Mouse (Mus musculus) naive thymus-derived CD4-positive, alpha-beta T cell, adult 2 months (primary cell): ENCODE measurements around the gene Abi3.

ENCODE experiments used
- DNase-seq: peaks from one replicate; pipeline ENCODE4 v3.0.0-alpha.2; 2011; ENCODE audit warnings: low read depth

The Abi3 gene

DNA sequence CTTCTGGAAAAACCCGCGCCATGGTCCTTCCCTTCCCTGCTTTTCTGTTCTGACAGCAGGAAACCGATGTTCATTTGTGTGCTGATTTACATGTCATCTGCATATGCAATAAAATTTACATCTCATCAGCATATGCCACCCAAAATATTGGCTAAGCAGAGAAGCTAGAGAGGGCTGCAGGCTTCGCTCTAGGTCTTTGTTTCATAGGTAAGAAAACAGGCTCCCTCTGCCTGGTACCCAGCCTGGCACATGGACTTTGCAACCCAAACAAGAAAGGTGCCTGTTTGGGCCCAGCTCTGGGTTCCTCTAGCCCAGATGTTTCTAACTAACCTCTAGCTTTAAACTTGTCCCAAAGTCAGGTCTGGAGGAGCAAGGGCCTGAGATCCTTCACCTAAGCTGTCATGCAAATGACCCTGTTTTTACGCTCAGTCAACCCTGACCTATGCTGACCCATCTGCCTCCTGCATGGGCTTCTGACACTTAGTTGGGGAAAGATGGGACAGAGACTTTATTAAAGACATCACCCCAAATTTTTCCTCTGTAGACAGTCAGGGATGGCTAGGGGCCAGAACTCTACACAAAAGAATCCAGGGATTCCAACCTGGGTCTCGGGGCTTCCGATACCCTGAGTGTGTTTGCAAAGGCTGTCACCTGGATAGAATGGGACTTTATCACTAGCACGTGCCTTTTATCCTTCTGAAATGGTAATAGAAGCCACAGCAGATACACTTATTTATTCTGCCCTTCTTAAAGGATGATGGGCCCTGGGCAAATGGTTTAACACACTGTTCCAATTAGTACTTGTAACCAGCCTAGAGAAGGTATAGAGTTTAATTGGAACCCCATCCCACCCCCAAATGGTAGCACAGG, 3.0 kb downstream of the Abi3 start:
- no peak for DNase-seq

DNA sequence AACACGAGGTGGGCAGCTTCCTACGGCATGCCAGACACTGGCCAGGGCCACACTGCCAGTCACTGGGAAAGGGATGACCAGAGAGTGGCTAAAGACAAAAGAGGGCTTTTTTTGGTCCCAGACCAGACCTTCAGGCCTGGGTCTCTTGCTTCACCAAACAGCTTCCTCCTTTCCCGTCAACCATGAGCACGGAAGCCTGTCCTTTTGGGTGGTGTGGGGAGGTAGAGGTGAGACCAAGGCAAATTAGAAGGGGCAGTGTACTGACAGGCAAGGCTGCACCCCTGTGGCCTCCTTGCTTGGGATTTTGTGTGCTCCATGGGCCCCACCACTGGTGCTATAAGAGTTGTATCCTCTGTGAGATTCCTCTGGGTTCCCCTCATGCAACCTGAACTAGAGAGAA, 3.7 kb downstream of the Abi3 start:
- DNase-seq: no peak

DNA sequence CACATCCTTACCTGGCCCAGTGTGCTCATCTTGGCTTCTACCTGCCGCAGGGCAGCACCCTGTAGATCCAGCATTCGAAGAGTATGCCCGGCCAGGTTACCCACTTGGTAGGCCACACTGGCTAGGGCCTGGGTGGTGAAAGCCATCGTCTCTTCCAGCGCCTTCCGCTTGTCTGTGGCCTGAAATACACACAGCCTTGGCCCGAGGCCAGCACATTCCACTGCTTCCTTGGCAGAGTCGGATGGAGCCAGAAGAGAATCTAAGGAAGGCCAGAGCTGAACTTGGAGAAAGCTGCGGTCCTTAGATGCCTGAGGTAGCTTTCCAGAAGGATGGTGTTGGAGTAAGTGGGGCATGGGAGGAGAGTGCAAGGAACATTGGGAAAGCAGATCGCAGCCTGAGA, 5.2 kb downstream of the Abi3 start, which contains the start of gene Gngt2:
Gene Gngt2, plus strand, starts transcription at position 158 of the 400 bp plus-strand sequence.
- DNase-seq: no peak

DNA sequence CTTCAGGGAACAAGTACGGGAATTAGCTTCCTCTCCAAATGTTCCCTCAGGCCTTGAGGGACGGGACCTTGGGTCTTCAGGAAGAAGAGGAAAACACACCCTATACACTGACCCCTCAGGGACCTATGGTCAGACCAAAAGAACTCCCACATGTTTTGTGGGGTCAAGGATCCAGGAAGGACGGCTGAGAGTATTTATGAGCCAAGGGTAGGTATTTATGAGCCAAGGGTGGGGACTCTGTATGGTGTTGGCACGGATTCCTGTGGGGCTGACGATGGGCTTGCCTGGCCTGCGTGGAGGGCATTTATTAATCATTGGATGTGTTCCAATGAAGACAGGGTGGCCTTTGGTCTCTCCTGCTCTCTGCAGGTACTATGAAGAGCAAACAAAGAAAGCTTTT, 5.8 kb downstream of the Abi3 start:
- peak; percentile 9 for DNase-seq

DNA sequence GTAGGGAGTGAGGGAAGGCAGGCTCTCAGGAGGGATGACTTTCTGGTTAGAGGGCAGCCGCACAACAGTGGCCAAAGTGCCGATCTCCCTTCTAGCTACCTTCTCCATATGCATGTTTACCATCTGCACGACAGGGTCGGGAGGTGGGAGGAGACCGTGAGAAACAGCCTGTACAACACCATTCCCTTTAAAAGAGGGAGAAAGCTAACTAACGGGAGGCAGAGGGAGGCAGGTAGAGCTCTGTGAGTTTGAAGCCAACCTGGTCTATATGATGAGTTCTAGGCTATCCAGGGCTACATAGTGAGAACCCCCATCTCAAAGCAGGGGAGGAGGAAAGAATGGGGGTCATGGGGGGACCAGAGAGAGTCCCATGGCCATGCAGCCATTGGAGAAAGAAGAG, 6.4 kb downstream of the Abi3 start:
- no peak for DNase-seq

DNA sequence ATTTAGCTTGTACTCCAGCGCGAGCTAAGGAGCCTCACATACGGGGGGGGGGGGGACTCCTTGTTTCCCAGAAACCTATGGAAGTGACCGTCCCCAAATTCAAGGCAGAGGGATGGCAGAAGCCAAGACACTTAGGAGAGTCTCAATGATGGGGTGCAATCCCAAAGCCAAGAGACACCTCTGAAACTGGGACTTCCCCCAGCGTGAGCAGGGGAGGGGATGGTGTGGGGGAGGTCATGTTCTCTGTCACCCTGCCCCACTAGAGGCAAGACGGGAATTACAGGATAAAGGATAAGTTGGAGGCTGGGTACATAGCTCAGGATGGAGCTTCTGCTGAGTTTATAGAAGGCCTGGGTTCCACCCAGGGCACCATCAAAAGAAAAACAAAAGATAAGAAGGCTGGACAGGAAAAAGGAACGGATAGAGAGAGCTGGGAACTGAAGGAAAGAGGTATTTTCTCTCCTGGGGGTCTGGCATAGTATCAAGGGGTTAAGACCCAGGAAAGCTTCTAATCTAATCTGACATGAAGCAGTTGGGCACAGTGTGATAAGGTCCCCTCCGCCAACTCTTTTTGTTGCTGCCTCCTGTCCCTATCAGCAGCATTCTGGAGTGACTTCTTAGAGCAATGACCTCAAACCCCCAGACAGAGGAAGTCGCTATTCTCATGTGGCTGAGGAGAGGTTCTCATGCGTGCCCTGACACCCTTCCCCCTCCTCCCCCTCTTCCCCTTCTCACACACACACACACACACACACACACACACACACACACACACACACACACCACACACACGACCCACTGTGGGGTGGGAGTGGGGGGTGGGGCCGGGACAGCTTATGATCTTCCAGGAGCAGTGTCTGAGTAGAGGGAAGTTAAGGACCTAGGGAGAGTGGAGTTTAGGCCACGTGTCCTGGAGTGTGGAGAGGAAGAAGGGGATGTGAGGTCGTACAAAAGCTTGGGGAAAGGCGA, 7.2 kb downstream of the Abi3 start:
- peak; percentile 81 for DNase-seq

DNA sequence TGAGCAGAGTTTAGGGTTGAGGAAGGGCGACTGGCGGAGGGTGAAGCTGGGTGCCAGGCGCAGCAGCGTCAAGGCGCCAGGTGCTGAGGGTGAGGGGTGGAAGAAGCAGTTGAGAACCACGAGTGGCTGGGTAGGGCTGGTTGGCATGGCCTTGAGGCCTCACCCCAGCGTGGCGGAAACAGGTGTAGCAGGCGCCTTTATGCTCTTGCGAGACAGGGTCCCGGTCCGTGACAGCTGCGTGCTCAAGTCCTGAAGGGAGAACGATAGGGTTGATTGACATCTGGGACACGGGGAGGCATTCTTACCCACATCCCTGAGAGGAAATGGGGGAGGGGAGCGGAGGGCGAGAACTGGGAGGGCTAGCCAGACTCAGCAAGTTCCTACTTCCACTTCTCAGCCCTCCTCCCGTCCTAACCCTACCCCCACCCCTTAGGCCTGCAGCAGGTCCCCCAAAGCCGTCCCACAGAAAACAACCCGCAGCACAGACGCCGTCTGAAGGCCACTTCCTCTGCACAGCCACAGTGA, 8.1 kb downstream of the Abi3 start:
- DNase-seq: peak; percentile 80

DNA sequence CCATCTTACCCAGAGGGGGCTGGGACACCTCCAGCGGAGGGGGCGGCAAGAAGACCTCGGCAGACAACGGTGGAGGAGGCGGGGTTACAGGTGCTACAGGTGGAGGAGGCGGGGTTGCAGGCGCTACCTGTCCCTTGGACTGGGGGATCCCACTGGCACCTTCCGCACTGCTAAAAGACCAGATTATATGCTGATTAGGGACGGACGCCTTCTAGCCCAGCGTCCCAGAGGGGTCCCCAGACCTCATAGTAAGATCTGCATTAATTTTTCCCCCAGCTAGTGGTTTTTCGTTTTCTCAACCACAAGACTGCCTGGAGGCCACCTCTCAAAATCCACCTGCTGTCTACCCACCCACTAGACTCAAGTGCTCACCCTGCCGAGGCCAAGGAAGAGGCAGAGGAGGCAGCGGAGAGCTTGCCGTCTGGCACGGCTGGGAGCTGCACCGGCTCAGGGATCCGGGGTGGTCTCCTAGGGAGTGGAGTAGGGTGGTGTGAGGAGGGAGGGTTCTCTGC, 8.6 kb downstream of the Abi3 start:
- no peak for DNase-seq

DNA sequence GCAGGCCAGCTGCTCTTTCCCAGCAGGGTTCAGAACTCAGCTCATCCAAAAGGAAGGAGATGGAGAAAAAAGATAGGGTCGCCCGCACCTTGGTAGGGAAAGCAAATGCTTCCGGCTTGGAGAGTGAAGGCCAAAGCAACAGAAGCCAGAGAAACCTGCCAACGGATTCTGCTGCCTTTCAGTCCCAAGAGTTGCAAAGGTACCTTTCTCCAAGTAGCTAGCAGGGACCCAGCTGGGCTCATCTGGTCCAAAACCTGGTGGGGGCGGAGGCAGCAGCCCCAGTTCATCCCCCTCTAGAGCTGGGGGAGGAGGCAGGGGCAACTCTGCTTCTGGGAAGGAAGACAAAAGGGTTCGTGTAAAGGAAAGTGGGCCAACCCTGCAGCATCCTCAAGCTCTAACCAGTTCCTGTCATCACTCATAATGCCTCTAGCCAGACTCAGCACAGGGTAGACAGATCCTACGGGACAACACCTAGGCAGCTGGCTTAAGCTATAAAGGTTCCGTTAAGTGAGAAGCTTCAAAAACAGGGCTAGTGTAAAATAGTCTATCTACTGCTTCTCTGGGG, 9.2 kb downstream of the Abi3 start:
- no peak for DNase-seq

DNA sequence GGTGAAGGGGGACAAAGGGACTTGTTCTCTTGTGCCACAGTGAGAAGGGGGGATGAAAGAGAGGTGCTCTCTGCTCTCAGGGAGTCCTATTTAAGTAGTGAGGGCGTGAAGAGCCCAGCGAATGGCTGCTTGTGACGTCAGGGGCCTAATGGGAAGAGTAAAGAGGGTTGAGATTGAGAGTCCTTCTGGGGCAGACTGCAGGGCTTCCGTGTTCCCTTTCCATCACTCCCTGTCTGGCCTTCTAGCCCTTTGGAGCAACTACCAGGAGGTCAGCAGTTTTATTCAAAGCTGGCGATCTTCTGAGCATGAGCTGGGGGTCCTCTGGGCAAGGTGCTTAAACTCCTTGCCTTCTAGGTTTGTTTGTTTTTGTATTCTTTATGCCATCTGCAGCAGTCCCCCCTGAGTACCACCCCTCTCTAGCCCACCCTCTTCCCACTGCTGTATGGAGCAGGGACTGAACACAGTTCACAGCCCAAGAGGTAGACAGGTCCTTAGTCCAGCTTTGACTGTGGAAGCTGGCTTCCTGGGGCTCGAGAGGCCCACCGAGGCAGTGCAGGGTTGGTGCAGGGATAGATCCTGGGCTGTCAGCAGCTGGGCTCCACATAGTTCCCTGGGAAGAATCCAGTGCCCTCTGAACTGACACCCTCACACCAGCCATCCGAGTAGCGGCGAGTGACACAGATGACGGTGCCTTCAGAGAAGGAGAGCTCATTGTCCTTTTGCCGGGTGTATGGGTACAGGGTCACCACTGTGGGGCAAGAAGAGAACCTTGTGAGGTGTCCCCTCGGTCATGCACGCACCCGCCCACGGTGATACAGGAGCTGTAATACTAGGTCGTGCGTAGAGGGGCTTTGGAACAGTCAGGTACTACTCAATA, 9.9 kb downstream of the Abi3 start:
- DNase-seq: no peak

DNA sequence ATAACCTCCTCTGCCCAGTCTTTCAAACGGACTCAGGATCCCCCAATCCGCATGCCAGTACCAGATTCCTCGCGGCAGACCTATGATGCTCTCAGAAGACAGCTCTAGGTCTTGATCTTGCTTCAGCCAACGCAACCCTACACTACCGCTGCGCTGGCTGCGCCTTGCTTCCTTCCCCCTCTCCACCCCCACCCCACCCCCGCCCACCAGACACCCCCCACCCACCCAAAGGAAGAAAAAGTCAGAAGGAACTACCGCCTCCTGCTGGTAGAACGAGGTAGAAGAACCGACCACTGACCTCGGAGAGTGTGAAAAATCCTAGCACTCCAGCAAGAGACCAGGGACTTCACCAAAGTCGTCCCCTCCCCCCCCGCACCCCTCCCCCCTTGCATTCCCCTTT, 10.6 kb downstream of the Abi3 start:
- DNase-seq: peak; percentile 58

DNA sequence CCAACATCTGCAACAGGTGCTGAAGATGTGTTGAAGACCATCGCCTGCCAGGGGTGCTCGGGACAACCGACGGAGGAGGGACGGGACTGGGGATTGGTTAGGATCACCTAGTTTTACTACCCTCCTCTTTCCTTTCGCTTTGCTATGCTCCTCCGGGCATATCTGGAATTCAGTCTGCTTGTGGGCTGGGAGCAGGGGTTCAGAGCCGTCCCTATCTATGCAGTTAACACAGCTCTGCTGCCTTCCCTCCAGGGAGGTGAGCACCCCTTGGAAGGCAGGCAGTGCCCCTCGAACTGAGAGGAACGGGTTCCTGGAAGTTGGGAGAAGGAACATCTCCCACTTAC, 11.0 kb downstream of the Abi3 start:
- no peak for DNase-seq

DNA sequence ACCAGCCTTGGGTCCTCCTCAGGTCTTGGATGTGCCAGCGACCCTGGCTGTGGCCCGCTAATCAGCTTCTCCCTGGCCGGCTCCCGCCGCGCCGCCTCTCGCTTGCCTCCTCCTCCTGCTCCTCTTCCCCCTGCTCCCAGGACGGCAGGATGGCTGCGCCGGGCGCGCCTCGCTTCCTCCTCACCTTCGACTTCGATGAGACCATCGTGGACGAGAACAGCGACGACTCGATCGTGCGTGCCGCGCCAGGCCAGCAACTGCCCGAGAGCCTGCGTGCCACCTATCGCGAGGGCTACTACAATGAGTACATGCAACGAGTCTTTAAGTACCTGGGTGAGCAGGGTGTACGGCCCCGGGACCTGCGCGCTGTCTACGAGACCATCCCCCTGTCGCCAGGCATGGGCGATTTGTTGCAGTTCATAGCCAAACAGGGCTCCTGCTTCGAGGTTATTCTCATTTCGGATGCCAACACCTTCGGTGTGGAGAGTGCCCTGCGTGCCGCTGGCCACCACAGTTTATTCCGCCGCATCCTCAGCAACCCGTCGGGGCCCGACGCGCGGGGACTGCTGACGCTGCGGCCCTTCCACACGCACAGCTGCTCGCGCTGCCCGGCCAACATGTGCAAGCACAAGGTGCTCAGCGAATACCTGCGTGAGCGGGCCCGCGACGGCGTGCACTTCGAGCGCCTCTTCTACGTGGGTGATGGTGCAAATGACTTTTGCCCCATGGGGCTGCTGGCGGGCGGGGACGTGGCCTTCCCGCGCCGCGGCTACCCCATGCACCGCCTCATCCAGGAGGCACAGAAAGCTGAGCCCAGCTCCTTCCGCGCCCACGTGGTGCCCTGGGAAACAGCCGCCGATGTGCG, 11.6 kb downstream of the Abi3 start:
- DNase-seq: peak; percentile 58

DNA sequence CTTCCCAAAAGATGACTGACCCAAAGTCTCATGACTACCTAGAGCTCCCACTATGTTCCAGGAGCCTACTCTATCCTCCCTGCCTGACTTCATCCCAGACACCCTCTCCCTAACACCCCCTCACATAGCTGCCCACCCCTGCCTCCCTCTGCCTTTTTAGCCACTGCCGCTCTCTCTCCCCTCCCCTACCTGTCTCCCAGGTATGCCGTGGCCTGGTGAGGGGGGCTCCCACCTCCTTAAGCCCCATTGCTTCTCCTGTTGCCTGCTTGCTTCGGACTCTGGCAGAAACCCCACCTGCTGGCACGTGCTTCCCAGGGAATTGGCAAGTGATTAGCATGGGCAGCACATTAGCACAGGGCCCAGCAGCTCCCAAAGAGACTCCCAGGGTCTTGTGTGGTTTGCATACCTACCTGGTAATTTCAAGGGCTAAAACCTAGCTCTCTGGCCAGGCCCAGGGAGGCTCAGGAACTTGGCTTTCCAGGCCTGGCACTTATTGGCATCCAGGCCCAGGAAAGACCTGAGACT, 12.7 kb downstream of the Abi3 start:
- no peak for DNase-seq

DNA sequence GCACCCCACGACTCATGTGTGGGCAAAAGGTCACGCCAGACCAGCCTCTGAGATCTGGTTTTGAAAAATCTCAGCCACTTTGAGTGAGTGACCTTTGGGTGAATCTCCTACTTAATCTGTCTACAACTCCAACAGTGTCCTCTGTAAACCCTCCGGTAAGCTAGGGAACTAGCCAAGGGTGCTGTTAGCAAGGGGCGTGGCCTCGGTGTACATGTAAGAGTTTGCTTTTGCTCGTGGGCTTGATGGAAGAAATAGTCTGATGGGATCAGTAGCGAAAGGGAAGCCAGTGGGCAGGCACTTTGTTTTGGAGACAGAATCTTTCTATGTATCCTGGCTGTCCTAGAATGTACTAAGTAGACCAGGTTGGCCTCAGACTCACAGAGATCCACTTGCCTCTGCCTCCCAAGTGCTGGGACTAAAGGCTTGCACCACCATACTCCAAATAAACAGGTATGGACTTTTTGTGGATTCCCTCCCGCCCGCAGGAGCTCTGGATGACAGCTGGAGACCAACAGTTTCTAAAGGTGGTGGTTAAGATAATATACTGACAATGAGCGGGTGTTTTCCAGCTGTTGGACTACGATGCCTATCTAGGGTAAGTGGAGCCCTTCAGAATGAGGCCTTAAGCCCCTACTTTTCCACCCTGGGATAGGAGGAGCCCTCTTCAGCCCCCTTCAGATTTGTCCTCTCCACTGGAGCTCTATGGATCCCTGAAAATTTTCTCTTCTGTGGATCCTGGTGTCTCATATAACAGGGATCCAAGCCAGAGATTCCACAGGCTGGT, 13.9 kb downstream of the Abi3 start:
- no peak for DNase-seq

DNA sequence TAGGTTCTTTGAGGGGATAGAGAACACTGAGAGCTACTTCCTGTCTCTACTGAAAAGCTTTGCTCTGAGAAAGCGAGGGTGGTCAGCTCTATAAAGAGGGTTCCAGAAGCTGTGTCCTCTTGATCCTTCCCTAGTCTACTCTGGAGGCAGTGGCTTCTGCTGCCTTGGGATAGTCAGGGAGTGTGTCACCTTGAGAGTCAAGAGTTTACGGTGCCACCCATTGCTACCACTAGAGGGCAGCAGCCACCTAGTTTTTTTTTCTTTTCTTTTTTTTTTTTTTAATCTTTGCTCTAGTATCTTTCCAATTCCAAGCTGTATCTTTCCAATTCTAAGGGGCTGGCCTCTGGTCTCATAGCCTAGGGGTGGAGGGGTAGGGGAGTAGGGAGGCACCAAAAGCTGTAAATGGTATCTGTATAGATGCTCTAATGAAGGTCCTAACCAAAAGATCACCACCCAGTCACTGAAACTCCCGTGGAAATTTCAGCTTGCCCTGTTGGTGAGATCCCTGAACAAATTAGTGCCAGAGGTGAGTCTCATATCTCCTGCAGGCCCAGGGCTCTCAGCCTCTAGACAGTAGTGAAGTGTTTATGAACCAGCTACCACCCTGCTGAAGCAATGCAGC, 14.7 kb downstream of the Abi3 start:
- peak; percentile 88 for DNase-seq

DNA sequence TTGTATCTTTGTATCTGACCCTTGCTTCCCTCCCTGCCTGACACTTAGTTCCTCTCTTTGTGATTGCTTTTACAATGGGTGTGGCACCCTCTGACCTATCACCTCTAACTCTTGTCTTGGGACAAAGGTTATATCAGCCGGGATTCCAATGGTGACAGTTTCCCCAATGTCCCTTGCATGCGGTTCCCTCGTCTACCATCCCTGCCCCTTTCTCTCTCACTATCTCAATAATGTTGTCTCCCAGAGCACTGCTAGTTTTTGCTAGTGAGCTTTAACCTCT, 15.2 kb downstream of the Abi3 start:
- peak; percentile 27 for DNase-seq

DNA sequence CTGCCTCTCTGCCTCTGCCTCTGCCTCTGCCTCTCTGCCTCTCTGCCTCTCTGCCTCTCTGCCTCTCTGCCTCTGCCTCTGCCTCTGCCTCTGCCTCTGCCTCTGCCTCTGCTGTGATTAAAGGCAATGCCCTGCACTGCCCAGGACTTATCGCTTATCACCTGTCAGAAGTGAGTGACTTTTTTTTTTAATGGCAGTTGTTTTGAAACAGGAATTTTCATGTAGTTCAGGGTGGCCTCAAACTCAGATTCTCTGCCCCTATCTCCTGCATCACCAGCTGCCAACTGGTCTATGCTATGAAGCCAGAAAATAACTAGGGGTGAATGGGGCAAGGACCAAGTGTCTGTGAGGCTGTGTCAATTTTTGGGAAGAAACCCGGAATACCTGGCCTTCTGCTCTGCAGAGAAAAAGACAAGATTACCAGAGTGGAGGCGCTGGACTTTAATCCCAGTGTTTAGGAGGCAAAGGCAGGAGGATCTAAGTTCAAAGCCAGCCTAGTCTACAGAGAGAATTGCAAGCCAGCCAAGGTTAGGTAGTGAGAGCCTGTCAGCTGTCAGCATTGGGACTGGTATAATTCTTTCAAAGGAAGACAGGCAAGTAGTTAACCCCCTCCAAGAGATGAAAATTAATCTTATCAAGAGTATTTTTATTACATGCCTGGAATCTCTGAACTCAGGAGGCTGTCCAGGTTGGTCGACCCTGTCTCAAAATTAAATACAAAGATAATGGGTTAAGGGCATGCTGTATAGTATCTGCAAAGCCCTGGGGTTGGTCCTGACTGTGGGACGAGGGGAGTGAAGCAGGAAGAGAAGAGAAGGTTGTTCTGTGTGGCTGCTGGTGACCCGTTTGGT, 15.7 kb downstream of the Abi3 start:
- DNase-seq: no peak
